Mouse (Mus musculus) adrenal gland, adult 10 weeks (tissue): Measurements from ENCODE around the gene Fitm1. TPM values are rescaled to one million over a fixed set of nuclear protein-coding genes. Genes with fewer than 3 reads are reported as not detected.

Experiments
- polyA plus RNA-seq: library from polyadenylated mRNA; stranded (reverse); fragments of 350-450 nt; fragmentation: Illumina TruSeq; extraction: RNeasy Lipid Tissue Mini Kit (QIAGEN cat#74804); gene quantifications from one replicate; pipeline ENCODE4 v1.2.3, GENCODE M21; 2014; ENCODE audit warnings: low read depth, low replicate concordance

The Fitm1 gene
- polyA plus RNA-seq = not detected

GRCm38 (mm10) chr14:55575302-55575701 lies at the start of gene Fitm1:
Fitm1 (plus strand) TSS chr14:55575617.

GRCm38 (mm10) chr14:55540067-55540786 lies 35.2 kb upstream of the Fitm1 start, which contains the start of gene Pck2:
Pck2 (plus strand) TSS chr14:55540266.

GRCm38 (mm10) chr14:55559799-55560201 lies 15.6 kb upstream of the Fitm1 start, which contains the start of gene Dcaf11:
Dcaf11 (plus strand) TSS chr14:55560006.

GRCm38 (mm10) chr14:55560202-55561073 lies 15.0 kb upstream of the Fitm1 start, which contains the start of gene A730061H03Rik:
A730061H03Rik (minus strand) TSS chr14:55560406.

GRCm38 (mm10) chr14:55577871-55578667 lies 2.7 kb downstream of the Fitm1 start, which contains the start of gene Psme1:
Psme1 (plus strand) TSS chr14:55578123.

GRCm38 (mm10) chr14:55584702-55585565 lies 9.5 kb downstream of the Fitm1 start, which contains the start of gene Emc9:
Emc9 (minus strand) TSS chr14:55585302.

GRCm38 (mm10) chr14:55590748-55591330 lies 15.4 kb downstream of the Fitm1 start, which contains the start of gene Psme2:
Psme2 (minus strand) TSS chr14:55591113.

GRCm38 (mm10) chr14:55591331-55591891 lies 16.0 kb downstream of the Fitm1 start, which contains the start of gene Rnf31:
Rnf31 (plus strand) TSS chr14:55591708.

GRCm38 (mm10) chr14:55603271-55603632 lies 27.8 kb downstream of the Fitm1 start, which contains the start of gene Irf9:
Irf9 (plus strand) TSS chr14:55603571.

GRCm38 (mm10) chr14:55617822-55618221 lies 42.4 kb downstream of the Fitm1 start, which contains the start of gene Rec8:
Rec8 (plus strand) TSS chr14:55618037.

Other genes starting within 250 kb of the Fitm1 start
- 46.8 TPM for gene Dhrs4, start 96.9 kb upstream of the Fitm1 start, polyA plus RNA-seq
- gene Carmil3, start 85.0 kb upstream of the Fitm1 start, polyA plus RNA-seq = not detected
- not detected for gene Cpne6, start 65.2 kb upstream of the Fitm1 start, polyA plus RNA-seq
- not detected for gene Nrl, start 50.6 kb upstream of the Fitm1 start, polyA plus RNA-seq
- 4.3 TPM for gene Pck2, start 35.4 kb upstream of the Fitm1 start, polyA plus RNA-seq
- gene Dcaf11, start 15.6 kb upstream of the Fitm1 start, polyA plus RNA-seq = 19.7 TPM
- gene A730061H03Rik, start 15.2 kb upstream of the Fitm1 start, polyA plus RNA-seq = not detected
- 266 TPM for gene Psme1, start 2.5 kb downstream of the Fitm1 start, polyA plus RNA-seq
- gene Emc9, start 9.7 kb downstream of the Fitm1 start, polyA plus RNA-seq = 10.2 TPM
- gene Psme2, start 15.5 kb downstream of the Fitm1 start, polyA plus RNA-seq = 161 TPM
- gene Rnf31, start 16.1 kb downstream of the Fitm1 start, polyA plus RNA-seq = 6.4 TPM
- 44.9 TPM for gene Irf9, start 28.0 kb downstream of the Fitm1 start, polyA plus RNA-seq
- 2.4 TPM for gene Rec8, start 42.4 kb downstream of the Fitm1 start, polyA plus RNA-seq
- 13.4 TPM for gene Ipo4, start 60.3 kb downstream of the Fitm1 start, polyA plus RNA-seq
- 1.7 TPM for gene Gm49378, start 62.3 kb downstream of the Fitm1 start, polyA plus RNA-seq
- 48.9 TPM for gene Tm9sf1, start 68.2 kb downstream of the Fitm1 start, polyA plus RNA-seq
- not detected for gene Tssk4, start 74.6 kb downstream of the Fitm1 start, polyA plus RNA-seq
- 32.2 TPM for gene Mdp1, start 84.9 kb downstream of the Fitm1 start, polyA plus RNA-seq
- gene Gmpr2, start 96.3 kb downstream of the Fitm1 start, polyA plus RNA-seq = 44.1 TPM
- gene Nedd8, start 96.5 kb downstream of the Fitm1 start, polyA plus RNA-seq = 81.5 TPM
- gene Tinf2, start 106.2 kb downstream of the Fitm1 start, polyA plus RNA-seq = 10.6 TPM
- not detected for gene Tgm1, start 138.3 kb downstream of the Fitm1 start, polyA plus RNA-seq
- gene Rabggta, start 146.6 kb downstream of the Fitm1 start, polyA plus RNA-seq = 0.47 TPM
- gene Dhrs1, start 170.1 kb downstream of the Fitm1 start, polyA plus RNA-seq = 15.6 TPM
- gene Nop9, start 170.1 kb downstream of the Fitm1 start, polyA plus RNA-seq = 6.7 TPM
- not detected for gene Cideb, start 182.8 kb downstream of the Fitm1 start, polyA plus RNA-seq
- gene Ltb4r2, start 185.8 kb downstream of the Fitm1 start, polyA plus RNA-seq = not detected
- 0.41 TPM for gene Ltb4r1, start 190.3 kb downstream of the Fitm1 start, polyA plus RNA-seq
- 1.1 TPM for gene Adcy4, start 208.5 kb downstream of the Fitm1 start, polyA plus RNA-seq
- not detected for gene Ripk3, start 213.2 kb downstream of the Fitm1 start, polyA plus RNA-seq
- 2.6 TPM for gene Nfatc4, start 247.5 kb downstream of the Fitm1 start, polyA plus RNA-seq